Mouse (Mus musculus) lung, embryonic 14.5 days (tissue): Measurements from ENCODE around the gene Ogfod2. TPM values are rescaled to one million over a fixed set of nuclear protein-coding genes. Genes with fewer than 3 reads are reported as not detected.
A peak's percentile ranks its signal among the peaks of the same experiment; 100 is the strongest.

Source experiments
- ATAC-seq: fragments of 200-750 bp; cut with Nextera tagmentation; 2 replicates; pipeline ENCODE4 v1.8.0; 2017; ENCODE audit warnings: mild to moderate bottlenecking, moderate TSS enrichment, moderate library complexity; ENCODE audit not compliant: insufficient read depth
- DNase-seq: peaks from one replicate; pipeline ENCODE4 v3.0.0-alpha.2; 2015
- H3K27ac ChIP-seq: fragments of 300-500 bp; sonication (generic); 2 replicates; pipeline ENCODE4 v1.5.1; 2014; ENCODE audit warnings: low read depth, mild to moderate bottlenecking, moderate library complexity
- H3K27me3 ChIP-seq: fragments of 300-500 bp; sonication (generic); 2 replicates; pipeline ENCODE4 v1.6.1; 2014; ENCODE audit warnings: low read length, control low read depth; ENCODE audit not compliant: insufficient read depth
- H3K36me3 ChIP-seq: fragments of 300-500 bp; sonication (generic); 2 replicates; pipeline ENCODE4 v1.6.1; 2014; ENCODE audit warnings: control low read depth; ENCODE audit not compliant: insufficient read depth
- H3K4me1 ChIP-seq: fragments of 300-500 bp; sonication (generic); 2 replicates; pipeline ENCODE4 v1.6.1; 2014; ENCODE audit warnings: antibody characterized with exemption, control low read depth; ENCODE audit not compliant: insufficient read depth
- H3K4me2 ChIP-seq: fragments of 300-500 bp; sonication (generic); 2 replicates; pipeline ENCODE4 v1.6.1; 2014; ENCODE audit warnings: mild to moderate bottlenecking
- H3K4me3 ChIP-seq: fragments of 300-500 bp; sonication (generic); 2 replicates; pipeline ENCODE4 v1.5.1; 2014; ENCODE audit warnings: low read depth, low read length
- H3K9ac ChIP-seq: fragments of 300-500 bp; sonication (generic); 2 replicates; pipeline ENCODE4 v1.6.1; 2014
- H3K9me3 ChIP-seq: fragments of 300-500 bp; sonication (generic); 2 replicates; pipeline ENCODE4 v1.6.1; 2016; ENCODE audit warnings: low read depth, low read length, control low read depth
- CTCF ChIP-seq: IDR thresholded peaks from 2 replicates; pipeline ENCODE4 v1.5.1; 2016; ENCODE audit warnings: antibody characterized with exemption, low read depth
- WGBS: fragments of 180-500 bp; shearing (Covaris S2); extraction: QIAGEN DNeasy Blood & Tissue Kit; methylation state at CpG from one replicate; pipeline ENCODE4 v1.1.7; 2014; 5-methylcytosine and 5-hydroxymethylcytosine counted together
- polyA plus RNA-seq: library from polyadenylated mRNA; unstranded; fragments of >200 nt; fragmentation: Nextera tagmentation; extraction: Ambion mirVana; gene quantifications from 2 replicates; pipeline ENCODE4 v1.2.1, GENCODE M21; 2014

Ogfod2 gene
- polyA plus RNA-seq, 1 experiment from 2014 or later: 13.4 TPM

- Histone ChIP-seq H3K4me3 (no peak overlapping the region), H3K27ac (no peak overlapping the region)
- 59% methylated on average over 5 of the region's 5 CpGs for WGBS
These were observed 7.1 kb downstream of the Ogfod2 start for GRCm38 (mm10) chr5:124119204-124119603.

GRCm38 (mm10) chr5:124122357-124122756 is 10.3 kb downstream of the Ogfod2 start:
- Histone ChIP-seq H3K4me3 (no peak overlapping the region), H3K9ac (no peak overlapping the region), H3K27ac (no peak overlapping the region), H3K27me3 (no peaks in the 10 kb centered on the region), H3K36me3 (peaks cover 66% of the 10 kb centered on the region), H3K4me2 (no peak overlapping the region), H3K9me3 (no peaks in the 10 kb centered on the region), H3K4me1 (peaks cover under 1% of the 10 kb centered on the region; the same call in 1 of the 2 replicates)
- no peak for ATAC-seq
- TF ChIP-seq CTCF: no peak
- no peak for DNase-seq
- 90% methylated on average over 18 of the region's 18 CpGs for WGBS

More at GRCm38 (mm10) chr5:124119204-124119603, 7.1 kb downstream of the Ogfod2 start:
- Histone ChIP-seq H3K4me2 (no peak overlapping the region), H3K9ac (no peak overlapping the region), H3K36me3 (peaks cover 67% of the 10 kb centered on the region), H3K27me3 (no peaks in the 10 kb centered on the region), H3K4me1 (peaks cover 7% of the 10 kb centered on the region; the same call in 1 of the 2 replicates), H3K9me3 (no peaks in the 10 kb centered on the region)
- ATAC-seq (no peak), DNase-seq (no peak)
- no peak for TF ChIP-seq CTCF

- 81% methylated on average over 11 of the region's 11 CpGs for whole genome bisulfite sequencing
- H3K4me1 ChIP-seq: no peaks in the 10 kb centered on the region
- no peaks in the 10 kb centered on the region for H3K9me3 ChIP-seq
- no peak overlapping the region for H3K9ac ChIP-seq
- H3K27me3 ChIP-seq: no peaks in the 10 kb centered on the region
- no peak overlapping the region for H3K27ac ChIP-seq
- ATAC-seq (no peak), DNase-seq (no peak)
- peaks cover 59% of the 10 kb centered on the region for H3K36me3 ChIP-seq
- H3K4me3 ChIP-seq: no peak overlapping the region
- no peak overlapping the region for H3K4me2 ChIP-seq
- TF ChIP-seq CTCF: no peak
These were observed 13.0 kb downstream of the Ogfod2 start for GRCm38 (mm10) chr5:124125093-124125492.

- Histone ChIP-seq H3K4me3 (no peak overlapping the region), H3K9me3 (no peaks in the 10 kb centered on the region), H3K4me1 (no peaks in the 10 kb centered on the region), H3K27ac (no peak overlapping the region), H3K9ac (no peak overlapping the region), H3K4me2 (no peak overlapping the region), H3K36me3 (peaks cover 31% of the 10 kb centered on the region; the same call in 1 of the 2 replicates), H3K27me3 (no peaks in the 10 kb centered on the region)
- 86% methylated on average over 5 of the region's 5 CpGs for whole genome bisulfite sequencing
- ATAC-seq: no peak
- DNase-seq: no peak
- TF ChIP-seq CTCF: no peak
These were observed 22.2 kb downstream of the Ogfod2 start for GRCm38 (mm10) chr5:124134261-124134660.

GRCm38 (mm10) chr5:124138066-124138465 is 26.0 kb downstream of the Ogfod2 start:
- H3K4me2 ChIP-seq: no peak overlapping the region
- H3K36me3 ChIP-seq: peaks cover 26% of the 10 kb centered on the region; the same call in 1 of the 2 replicates
- no peak for TF ChIP-seq CTCF
- H3K27ac ChIP-seq: no peak overlapping the region
- DNase-seq: peak; percentile 64
- ATAC-seq: peak; percentile 52; the same call in 1 of the 2 replicates
- 44% methylated on average over 7 of the region's 7 CpGs for WGBS
- no peaks in the 10 kb centered on the region for H3K9me3 ChIP-seq
- no peak overlapping the region for H3K9ac ChIP-seq
- no peak overlapping the region for H3K4me3 ChIP-seq
- H3K27me3 ChIP-seq: no peaks in the 10 kb centered on the region
- no peaks in the 10 kb centered on the region for H3K4me1 ChIP-seq

GRCm38 (mm10) chr5:124149028-124149427 is 36.9 kb downstream of the Ogfod2 start:
- 50% methylated on average over 5 of the region's 5 CpGs for WGBS
- no peak overlapping the region for H3K27ac ChIP-seq

GRCm38 (mm10) chr5:124150895-124151294 is 38.8 kb downstream of the Ogfod2 start:
- Histone ChIP-seq H3K4me1 (0 out of 2 replicates have a peak, but pooled peaks cover 7% of the 10 kb centered on the region), H3K27ac (no peak overlapping the region), H3K9ac (no peak overlapping the region), H3K27me3 (no peaks in the 10 kb centered on the region), H3K9me3 (no peaks in the 10 kb centered on the region), H3K36me3 (no peaks in the 10 kb centered on the region), H3K4me2 (no peak overlapping the region), H3K4me3 (no peak overlapping the region)
- ATAC-seq (no peak), DNase-seq (peak; percentile 37)
- 60% methylated on average over 7 of the region's 7 CpGs for WGBS
- no peak for TF ChIP-seq CTCF

More at GRCm38 (mm10) chr5:124149028-124149427, 36.9 kb downstream of the Ogfod2 start:
- no peak for TF ChIP-seq CTCF
- Histone ChIP-seq H3K9me3 (no peaks in the 10 kb centered on the region), H3K27me3 (no peaks in the 10 kb centered on the region), H3K36me3 (no peaks in the 10 kb centered on the region), H3K4me2 (no peak overlapping the region), H3K9ac (no peak overlapping the region), H3K4me1 (0 out of 2 replicates have a peak, but pooled peaks cover 7% of the 10 kb centered on the region), H3K4me3 (no peak overlapping the region)
- DNase-seq (peak; percentile 12), ATAC-seq (peak; percentile 44; the same call in 1 of the 2 replicates)
